Comparison of ENCODE assay signal across 11 mouse cellular contexts in genomic region chr12:98282776-98283486, GRCm38 (mm10). TPM values are rescaled to one million over a fixed set of nuclear protein-coding genes. Genes with fewer than 3 reads are reported as not detected.
DNase-seq lines count a peak whose midpoint lies in the region; ATAC-seq and TF ChIP-seq lines count a peak whose summit lies in the region.
"Had no signal": no experiment of that assay in that cellular context is flagged by ENCODE, and none has a peak within 500 bp of the region (broad histone marks: within the 10 kb centered on the region; RNA-seq: fewer than 3 reads in every experiment).

No protein-coding gene starts in this region.

- ATAC-seq in limb, embryonic 15.5 days (ENCODE audit: insufficient number of reproducible peaks, low FRiP score, low TSS enrichment, low read depth), result no peak
- ATAC-seq in kidney, embryonic 16.5 days (ENCODE audit: low FRiP score, low TSS enrichment), result no peak
- ATAC-seq in intestine, embryonic 15.5 days, result no peak
- ATAC-seq in hindbrain, embryonic 13.5 days (ENCODE audit: low FRiP score), result no peak
- ATAC-seq: midbrain, embryonic 15.5 days had no signal

- no peak overlapping the region for H3K4me3 ChIP-seq in limb, embryonic 15.5 days
- H3K4me3 ChIP-seq in limb, embryonic 10.5 days, result no peak overlapping the region
- H3K4me3 ChIP-seq in embryonic fibroblast, embryonic 13.5 days (ENCODE audit: insufficient read depth, low read length), result no peak overlapping the region
- no peak overlapping the region for H3K4me3 ChIP-seq in kidney, embryonic 16.5 days (ENCODE audit: low read length)
- no peak overlapping the region for H3K4me3 ChIP-seq in intestine, embryonic 15.5 days (replicated peaks)
- no peak overlapping the region for H3K4me3 ChIP-seq in hindbrain, embryonic 13.5 days
- H3K4me3 ChIP-seq: midbrain, embryonic 15.5 days had no signal

- TF ChIP-seq POLR2A in embryonic fibroblast, embryonic 13.5 days (IDR thresholded peaks at IDR 0.05; ENCODE audit: low read depth, low read length), result 0 out of 2 replicates have a peak, but pooled peaks have one; percentile 21

- no peaks in the 10 kb centered on the region for H3K4me1 ChIP-seq in limb, embryonic 15.5 days
- no peaks in the 10 kb centered on the region for H3K4me1 ChIP-seq in limb, embryonic 10.5 days
- peaks cover 6% of the 10 kb centered on the region for H3K4me1 ChIP-seq in embryonic fibroblast, embryonic 13.5 days (ENCODE audit: control insufficient read depth, insufficient read depth, low read length)
- H3K4me1 ChIP-seq in kidney, embryonic 16.5 days (ENCODE audit: insufficient read depth, low read length), result no peaks in the 10 kb centered on the region
- H3K4me1 ChIP-seq in intestine, embryonic 15.5 days (replicated peaks), result no peaks in the 10 kb centered on the region
- H3K4me1 ChIP-seq in hindbrain, embryonic 13.5 days (replicated peaks), result no peaks in the 10 kb centered on the region
- H3K4me1 ChIP-seq: midbrain, embryonic 15.5 days had no signal

- H3K27me3 ChIP-seq in limb, embryonic 15.5 days, result no peaks in the 10 kb centered on the region
- no peaks in the 10 kb centered on the region for H3K27me3 ChIP-seq in limb, embryonic 10.5 days (ENCODE audit: low read depth, poor library complexity, severe bottlenecking)
- H3K27me3 ChIP-seq in kidney, embryonic 16.5 days (ENCODE audit: insufficient read depth, low read length), result no peaks in the 10 kb centered on the region
- no peaks in the 10 kb centered on the region for H3K27me3 ChIP-seq in intestine, embryonic 15.5 days (replicated peaks)
- H3K27me3 ChIP-seq in hindbrain, embryonic 13.5 days, result no peaks in the 10 kb centered on the region
- H3K27me3 ChIP-seq: midbrain, embryonic 15.5 days had no signal

- no peak overlapping the region for H3K4me2 ChIP-seq in limb, embryonic 15.5 days
- no peak overlapping the region for H3K4me2 ChIP-seq in kidney, embryonic 16.5 days (replicated peaks; ENCODE audit: low read depth, low read length)
- H3K4me2 ChIP-seq in intestine, embryonic 15.5 days (replicated peaks), result no peak overlapping the region
- no peak overlapping the region for H3K4me2 ChIP-seq in hindbrain, embryonic 13.5 days
- H3K4me2 ChIP-seq: midbrain, embryonic 15.5 days had no signal

- H3K36me3 ChIP-seq in limb, embryonic 15.5 days, result no peaks in the 10 kb centered on the region
- H3K36me3 ChIP-seq in limb, embryonic 10.5 days, result no peaks in the 10 kb centered on the region
- H3K36me3 ChIP-seq in kidney, embryonic 16.5 days (ENCODE audit: insufficient read depth, low read length), result no peaks in the 10 kb centered on the region
- H3K36me3 ChIP-seq in intestine, embryonic 15.5 days, result no peaks in the 10 kb centered on the region
- H3K36me3 ChIP-seq in hindbrain, embryonic 13.5 days, result no peaks in the 10 kb centered on the region
- H3K36me3 ChIP-seq: midbrain, embryonic 15.5 days had no signal

- 61% methylated on average over 14 of the region's 14 CpGs for WGBS in limb, embryonic 15.5 days
- 88% methylated on average over 14 of the region's 14 CpGs for WGBS in limb, embryonic 10.5 days
- 73% methylated on average over 14 of the region's 14 CpGs for WGBS in kidney, embryonic 16.5 days
- 76% methylated on average over 14 of the region's 14 CpGs for WGBS in intestine, embryonic 15.5 days
- WGBS in hindbrain, embryonic 13.5 days, result 86% methylated on average over 14 of the region's 14 CpGs

- no peak for DNase-seq in limb, embryonic 10.5 days (ENCODE audit: low spot score)
- peak; percentile 83 for DNase-seq in NIH3T3 (ENCODE audit: low read depth)
- peak; percentile 51 to 79 for DNase-seq in natural killer cell, adult 2 months (ENCODE audit: low spot score in 2 of 2)
- DNase-seq: cerebellum, postnatal 25 days had no signal

- no peak for TF ChIP-seq CTCF in embryonic fibroblast, embryonic 13.5 days (IDR thresholded peaks at IDR 0.05; ENCODE audit: borderline replicate concordance, insufficient read depth, low read length)

- no peaks in the 10 kb centered on the region for H3K9me3 ChIP-seq in limb, embryonic 15.5 days
- H3K9me3 ChIP-seq in limb, embryonic 10.5 days (replicated peaks), result no peaks in the 10 kb centered on the region
- H3K9me3 ChIP-seq in kidney, embryonic 16.5 days (ENCODE audit: low read length), result no peaks in the 10 kb centered on the region
- H3K9me3 ChIP-seq in intestine, embryonic 15.5 days, result no peaks in the 10 kb centered on the region
- no peaks in the 10 kb centered on the region for H3K9me3 ChIP-seq in hindbrain, embryonic 13.5 days
- H3K9me3 ChIP-seq: midbrain, embryonic 15.5 days had no signal

- H3K9ac ChIP-seq in limb, embryonic 15.5 days, result no peak overlapping the region
- H3K9ac ChIP-seq in kidney, embryonic 16.5 days (replicated peaks; ENCODE audit: low read length), result no peak overlapping the region
- H3K9ac ChIP-seq in intestine, embryonic 15.5 days, result no peak overlapping the region
- no peak overlapping the region for H3K9ac ChIP-seq in hindbrain, embryonic 13.5 days
- H3K9ac ChIP-seq: midbrain, embryonic 15.5 days had no signal

- peak overlapping the region; percentile 38; the same call in 1 of the 2 replicates for H3K27ac ChIP-seq in limb, embryonic 15.5 days
- no peak overlapping the region for H3K27ac ChIP-seq in limb, embryonic 10.5 days
- peak overlapping the region; percentile 99 for H3K27ac ChIP-seq in embryonic fibroblast, embryonic 13.5 days (ENCODE audit: insufficient read depth, low read length)
- no peak overlapping the region for H3K27ac ChIP-seq in kidney, embryonic 16.5 days (ENCODE audit: low read length)
- H3K27ac ChIP-seq in intestine, embryonic 15.5 days, result no peak overlapping the region
- no peak overlapping the region for H3K27ac ChIP-seq in hindbrain, embryonic 13.5 days
- H3K27ac ChIP-seq: kidney, postnatal 0 days; midbrain, embryonic 15.5 days had no signal

RNA-seq across cellular contexts. Expression of gene Gpr65, which starts 14.5 kb away (rescaled TPM):
- 6.3 and 7.0 TPM in 2 replicates for polyA plus RNA-seq in limb, embryonic 15.5 days (2015; fragmentation: Nextera tagmentation; extraction: Ambion mirVana)
- 0.14 and 0.33 TPM in 2 replicates for polyA plus RNA-seq in limb, embryonic 10.5 days (2016; fragmentation: Nextera tagmentation; extraction: Ambion mirVana)
- polyA plus RNA-seq in embryonic fibroblast, embryonic 13.5 days (2011; ENCODE audit: insufficient read length, low read depth, missing spikeins), result 0.33 TPM in 1 of 2 replicates, not detected in the other
- polyA plus RNA-seq in kidney, embryonic 16.5 days (2015; fragmentation: Nextera tagmentation; extraction: Ambion mirVana), result 1.2 and 1.5 TPM in 2 replicates
- polyA plus RNA-seq in intestine, embryonic 15.5 days (2015; fragmentation: Nextera tagmentation; extraction: Ambion mirVana), result 2.4 and 3.0 TPM in 2 replicates
- 0.30 and 0.44 TPM in 2 replicates for polyA plus RNA-seq in hindbrain, embryonic 13.5 days (2015; fragmentation: Nextera tagmentation; extraction: Ambion mirVana)

RNA-seq across cellular contexts. Expression of gene Galc, which starts 23.7 kb away (rescaled TPM):
- 6.7 and 7.0 TPM in 2 replicates for polyA plus RNA-seq in limb, embryonic 15.5 days (2015; fragmentation: Nextera tagmentation; extraction: Ambion mirVana)
- polyA plus RNA-seq in limb, embryonic 10.5 days (2016; fragmentation: Nextera tagmentation; extraction: Ambion mirVana), result 10.1 and 12.0 TPM in 2 replicates
- 14.0 and 16.8 TPM in 2 replicates for polyA plus RNA-seq in embryonic fibroblast, embryonic 13.5 days (2011; ENCODE audit: insufficient read length, low read depth, missing spikeins)
- 14.6 and 16.1 TPM in 2 replicates for polyA plus RNA-seq in kidney, embryonic 16.5 days (2015; fragmentation: Nextera tagmentation; extraction: Ambion mirVana)
- polyA plus RNA-seq in intestine, embryonic 15.5 days (2015; fragmentation: Nextera tagmentation; extraction: Ambion mirVana), result 7.8 and 8.4 TPM in 2 replicates
- 11.3 and 12.5 TPM in 2 replicates for polyA plus RNA-seq in hindbrain, embryonic 13.5 days (2015; fragmentation: Nextera tagmentation; extraction: Ambion mirVana)

Comparison
In these comparisons a context has a peak if more than half of its experiments do, and no peak if none do; other contexts are left out.
1. H3K27ac ChIP-seq: peak in limb, embryonic 15.5 days (single experiment) and embryonic fibroblast, embryonic 13.5 days (single experiment); none in limb, embryonic 10.5 days (single experiment), kidney, embryonic 16.5 days (single experiment), intestine, embryonic 15.5 days (single experiment) and hindbrain, embryonic 13.5 days (single experiment).